Mouse (Mus musculus) hindbrain, embryonic 13.5 days (tissue): ENCODE results near the gene Zan. TPM values are rescaled to one million over a fixed set of nuclear protein-coding genes. Genes with fewer than 3 reads are reported as not detected.
A peak's percentile ranks its signal among the peaks of the same experiment; 100 is the strongest.

Experiments used
- ATAC-seq: fragments of 200-750 bp; cut with Nextera tagmentation; 2 replicates; pipeline ENCODE4 v1.8.0; 2017; ENCODE audit warnings: moderate TSS enrichment; ENCODE audit not compliant: low FRiP score
- H3K27ac ChIP-seq: fragments of 300-500 bp; sonication (generic); 2 replicates; pipeline ENCODE4 v1.5.1; 2015; ENCODE audit warnings: inconsistent platforms, mild to moderate bottlenecking, moderate library complexity
- H3K27me3 ChIP-seq: fragments of 300-500 bp; sonication (generic); 2 replicates; pipeline ENCODE4 v1.6.1; 2015; ENCODE audit warnings: mild to moderate bottlenecking, inconsistent platforms
- H3K36me3 ChIP-seq: fragments of 300-500 bp; sonication (generic); 2 replicates; pipeline ENCODE4 v1.6.1; 2015; ENCODE audit warnings: mild to moderate bottlenecking, inconsistent platforms
- H3K4me1 ChIP-seq: fragments of 300-500 bp; sonication (generic); replicated peaks from 2 replicates; pipeline ENCODE4 v1.6.1; 2015; ENCODE audit warnings: inconsistent platforms
- H3K4me2 ChIP-seq: fragments of 300-500 bp; sonication (generic); 2 replicates; pipeline ENCODE4 v1.6.1; 2015; ENCODE audit warnings: inconsistent platforms, mild to moderate bottlenecking, moderate library complexity
- H3K4me3 ChIP-seq: fragments of 300-500 bp; sonication (generic); 2 replicates; pipeline ENCODE4 v1.5.1; 2015; ENCODE audit warnings: mild to moderate bottlenecking, inconsistent platforms
- H3K9ac ChIP-seq: fragments of 300-500 bp; sonication (generic); 2 replicates; pipeline ENCODE4 v1.6.1; 2015; ENCODE audit warnings: mild to moderate bottlenecking, inconsistent platforms
- H3K9me3 ChIP-seq: fragments of 300-500 bp; sonication (generic); 2 replicates; pipeline ENCODE4 v1.6.1; 2016; ENCODE audit warnings: inconsistent platforms
- WGBS: fragments of 180-500 bp; shearing (Covaris S2); methylation state at CpG from one replicate; pipeline ENCODE4 v1.1.7; 2015; 5-methylcytosine and 5-hydroxymethylcytosine counted together
- polyA plus RNA-seq: library from polyadenylated mRNA; unstranded; fragments of >200 nt; fragmentation: Nextera tagmentation; extraction: Ambion mirVana; gene quantifications from 2 replicates; pipeline ENCODE4 v1.2.1, GENCODE M21; 2015

Gene Zan
- polyA plus RNA-seq, 1 experiment from 2014 or later = 0.08 TPM

- Histone ChIP-seq H3K27me3 (no peaks in the 10 kb centered on the region), H3K4me2 (0 out of 2 replicates have a peak overlapping the region, but pooled peaks have one; percentile 17), H3K36me3 (peaks cover 26% of the 10 kb centered on the region), H3K4me3 (0 out of 2 replicates have a peak overlapping the region, but pooled peaks have one; percentile 0), H3K27ac (no peak overlapping the region), H3K9ac (peak overlapping the region; percentile 53; the same call in 1 of the 2 replicates), H3K9me3 (no peaks in the 10 kb centered on the region), H3K4me1 (peaks cover 56% of the 10 kb centered on the region)
- ATAC-seq = no peak
- WGBS = 83% methylated on average over 12 of the region's 12 CpGs
Measured at GRCm38 (mm10) chr5:137513951-137514721, 37.3 kb upstream of the Zan start.

GRCm38 (mm10) chr5:137512847-137513794 is 36.3 kb upstream of the Zan start:
- Histone ChIP-seq H3K27ac (0 out of 2 replicates have a peak overlapping the region, but pooled peaks have one; percentile 0), H3K4me3 (peak overlapping the region; percentile 97; the same call in 1 of the 2 replicates), H3K4me1 (peaks cover 56% of the 10 kb centered on the region), H3K9me3 (no peaks in the 10 kb centered on the region), H3K9ac (peak overlapping the region; percentile 100), H3K27me3 (no peaks in the 10 kb centered on the region), H3K4me2 (peak overlapping the region; percentile 93), H3K36me3 (peaks cover 16% of the 10 kb centered on the region; the same call in 1 of the 2 replicates)
- ATAC-seq = 0 out of 2 replicates have a peak, but pooled peaks have one; percentile 43
- 82% methylated on average over 11 of the region's 11 CpGs for WGBS

DNA sequence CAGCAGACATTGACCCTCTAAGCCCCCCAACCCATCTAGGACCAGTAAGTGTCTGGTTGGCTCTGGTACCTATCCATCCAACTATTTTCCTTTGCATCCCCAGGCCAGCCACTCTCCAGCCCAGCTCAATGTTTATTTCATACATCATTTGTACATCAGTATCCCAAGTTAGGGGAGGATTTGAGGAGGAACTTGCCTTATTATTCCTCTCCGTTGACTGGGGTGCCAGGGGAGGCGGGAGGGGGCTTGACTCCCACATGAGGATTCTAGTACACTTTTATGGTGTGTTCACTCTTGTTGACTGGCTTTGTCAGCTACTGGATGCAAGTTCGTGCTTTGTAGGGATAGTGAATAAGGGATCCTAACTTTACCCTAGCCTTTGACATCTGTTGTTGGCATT is 34.8 kb upstream of the Zan start:
- Histone ChIP-seq H3K4me2 (peak overlapping the region; percentile 93), H3K36me3 (peaks cover 8% of the 10 kb centered on the region; the same call in 1 of the 2 replicates), H3K4me1 (peaks cover 56% of the 10 kb centered on the region), H3K27me3 (no peaks in the 10 kb centered on the region), H3K27ac (peak overlapping the region; percentile 91), H3K9ac (peak overlapping the region; percentile 100), H3K4me3 (peak overlapping the region; percentile 97), H3K9me3 (no peaks in the 10 kb centered on the region)
- WGBS = 63% methylated on average over 3 of the region's 3 CpGs
- ATAC-seq = no peak

DNA sequence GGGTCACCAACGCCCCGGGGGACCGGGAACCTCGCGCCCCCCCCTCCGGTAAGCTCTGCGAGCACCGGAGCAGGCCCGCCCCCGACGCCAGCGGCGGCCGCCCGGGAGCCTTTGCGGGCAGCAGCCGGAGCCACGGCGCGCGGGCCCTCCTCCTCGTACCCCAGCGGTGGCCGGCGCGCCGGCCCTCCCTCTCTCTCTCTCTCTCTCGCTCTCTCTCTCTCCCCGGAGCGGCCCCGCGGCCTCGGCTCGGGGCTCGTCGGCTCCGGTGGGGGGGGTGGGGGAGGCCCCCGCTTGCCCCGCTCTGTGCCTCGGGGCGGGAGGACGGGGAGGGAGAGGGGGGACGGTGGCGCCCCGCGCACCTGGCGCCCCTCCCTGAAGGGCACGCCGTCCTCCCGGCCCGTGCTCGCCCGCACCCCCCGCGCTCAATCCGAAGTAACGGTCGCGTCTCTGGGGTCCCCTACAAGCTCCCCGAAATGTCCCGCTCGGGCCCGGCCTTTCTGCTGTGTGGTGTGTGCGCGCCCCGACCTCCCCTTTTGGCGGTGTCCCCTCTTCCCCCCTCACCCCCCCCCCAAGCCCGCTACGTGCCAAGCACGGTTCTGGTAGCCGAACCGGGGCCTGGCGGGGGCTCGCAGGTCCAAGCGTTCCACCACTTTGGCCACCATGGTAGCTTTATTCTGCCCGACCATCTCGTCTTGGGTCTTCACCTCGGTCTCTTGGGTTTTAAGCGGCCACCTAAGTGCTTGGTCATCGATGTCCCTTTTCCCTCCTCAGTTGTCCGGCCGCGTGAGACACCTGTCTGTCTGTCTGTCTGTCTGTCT is 33.9 kb upstream of the Zan start:
- Histone ChIP-seq H3K27me3 (no peaks in the 10 kb centered on the region), H3K9ac (peak overlapping the region; percentile 100), H3K27ac (peak overlapping the region; percentile 91), H3K36me3 (peaks cover 8% of the 10 kb centered on the region; the same call in 1 of the 2 replicates), H3K9me3 (no peaks in the 10 kb centered on the region), H3K4me3 (peak overlapping the region; percentile 97), H3K4me2 (peak overlapping the region; percentile 93), H3K4me1 (peaks cover 49% of the 10 kb centered on the region)
- 2% methylated on average over 32 of the region's 83 CpGs for WGBS
- peak; percentile 33 for ATAC-seq

DNA sequence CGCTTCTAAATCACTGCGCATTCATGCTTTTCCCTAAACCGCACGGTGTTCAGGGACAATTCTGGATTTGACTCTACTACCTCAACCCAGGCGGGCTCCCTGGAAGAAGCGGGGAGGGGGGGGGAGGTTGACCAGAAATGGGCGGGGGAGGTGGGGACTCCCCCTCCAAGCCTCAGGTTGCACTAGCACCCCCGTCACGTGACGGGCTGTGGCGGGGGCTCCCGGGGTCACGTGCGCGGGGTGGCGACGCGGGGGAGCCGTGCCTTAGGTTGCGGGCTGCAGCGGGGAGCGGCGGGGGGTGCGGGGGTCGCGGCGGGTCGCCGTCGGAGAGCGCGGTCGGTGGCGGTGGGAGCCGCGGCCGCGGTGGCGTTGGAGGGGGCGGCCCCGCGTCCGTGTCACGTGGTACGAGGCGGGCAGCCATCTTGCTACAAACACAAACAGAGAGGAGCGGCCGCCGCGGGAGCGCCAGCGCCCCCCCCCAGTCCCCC is 33.2 kb upstream of the Zan start:
- Histone ChIP-seq H3K36me3 (peaks cover 8% of the 10 kb centered on the region; the same call in 1 of the 2 replicates), H3K4me2 (peak overlapping the region; percentile 43), H3K9me3 (no peaks in the 10 kb centered on the region), H3K4me1 (peaks cover 42% of the 10 kb centered on the region), H3K4me3 (peak overlapping the region; percentile 97), H3K27me3 (no peaks in the 10 kb centered on the region), H3K9ac (peak overlapping the region; percentile 100), H3K27ac (peak overlapping the region; percentile 91)
- WGBS = 4% methylated on average over 17 of the region's 52 CpGs
- ATAC-seq = peak; percentile 77

DNA sequence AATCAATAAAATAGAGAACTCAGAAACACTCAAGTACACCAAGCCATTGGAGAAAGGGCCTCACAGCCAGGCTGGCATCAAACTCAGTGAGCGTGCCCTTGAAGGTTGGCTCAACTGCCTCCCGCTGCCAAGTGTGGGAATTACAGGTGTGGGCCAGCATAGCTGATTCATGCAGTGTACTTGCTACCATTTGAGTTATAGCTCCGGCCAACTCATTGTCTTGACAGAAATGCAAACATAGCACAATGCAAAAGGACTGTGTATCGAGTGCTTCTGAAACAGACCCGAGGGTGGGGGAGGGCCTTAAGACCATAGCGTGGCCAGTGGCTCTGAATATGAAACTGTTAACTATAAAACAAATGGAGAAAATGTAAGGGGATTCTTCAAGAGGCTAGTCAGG is 27.2 kb upstream of the Zan start:
- H3K27me3 ChIP-seq = no peaks in the 10 kb centered on the region
- no peaks in the 10 kb centered on the region for H3K9me3 ChIP-seq
- no peak for ATAC-seq
- no peak overlapping the region for H3K9ac ChIP-seq
- no peak overlapping the region for H3K4me3 ChIP-seq
- peaks cover 10% of the 10 kb centered on the region for H3K36me3 ChIP-seq
- no peak overlapping the region for H3K27ac ChIP-seq
- H3K4me2 ChIP-seq = no peak overlapping the region
- peaks cover 19% of the 10 kb centered on the region for H3K4me1 ChIP-seq
- 88% methylated on average over 6 of the region's 6 CpGs for WGBS

- H3K36me3 ChIP-seq = peaks cover 10% of the 10 kb centered on the region
- peak; percentile 85 for ATAC-seq
- peak overlapping the region; percentile 85 for H3K9ac ChIP-seq
- peak overlapping the region; percentile 60 for H3K4me2 ChIP-seq
- H3K4me3 ChIP-seq = peak overlapping the region; percentile 57
- peak overlapping the region; percentile 96 for H3K27ac ChIP-seq
- no peaks in the 10 kb centered on the region for H3K27me3 ChIP-seq
- H3K9me3 ChIP-seq = no peaks in the 10 kb centered on the region
- WGBS = under 1% methylated on average over 30 of the region's 30 CpGs
- peaks cover 19% of the 10 kb centered on the region for H3K4me1 ChIP-seq
Measured at GRCm38 (mm10) chr5:137502667-137503110, 25.8 kb upstream of the Zan start.

DNA sequence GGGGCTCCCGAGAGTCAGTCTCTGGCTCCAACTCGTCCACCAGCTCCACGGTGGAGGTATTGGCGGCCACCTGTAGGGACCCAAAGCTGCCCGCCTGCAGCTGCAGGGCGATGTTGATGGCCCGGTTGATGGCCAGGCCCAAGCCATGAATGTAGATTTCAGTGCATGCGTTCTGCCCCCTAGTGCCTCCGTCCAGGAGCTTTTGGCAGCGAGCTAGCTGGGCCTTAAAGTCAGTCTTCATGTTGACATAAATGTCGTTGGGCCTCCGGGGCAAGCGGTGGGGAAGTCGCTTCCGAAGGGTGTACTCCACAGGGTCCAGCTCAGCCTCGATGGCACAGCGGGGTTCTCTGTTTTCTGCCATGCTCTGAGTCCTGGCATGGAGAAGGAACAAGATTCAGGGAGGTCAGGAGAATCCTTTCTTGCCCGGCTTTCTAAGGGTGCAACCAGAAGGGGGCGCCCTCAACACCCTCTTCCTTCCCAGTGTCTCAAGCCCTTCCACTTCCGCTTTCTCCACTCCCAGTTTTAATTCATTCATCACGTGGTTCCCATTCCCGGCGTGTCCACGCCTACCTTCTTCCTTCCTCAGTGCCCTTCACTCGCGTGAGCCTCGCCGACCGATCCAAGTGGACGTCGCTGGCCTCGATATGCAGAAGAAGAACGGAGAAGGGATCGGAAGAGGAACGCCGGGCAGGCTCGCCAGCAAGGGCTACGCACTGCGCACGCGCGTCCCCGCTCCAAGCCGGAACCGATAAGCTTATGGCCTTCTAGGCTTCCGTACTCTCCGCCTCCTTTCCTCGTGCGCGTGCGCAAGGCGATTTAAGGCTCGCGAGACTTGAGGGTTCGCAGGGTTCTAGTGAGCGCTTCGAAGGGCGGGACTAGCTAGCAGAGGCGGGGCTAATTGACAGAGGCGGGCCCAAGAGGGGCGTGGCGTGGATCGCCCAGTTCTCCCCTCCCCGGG is 25.1 kb upstream of the Zan start, which contains the start of gene Pop7:
TSS of gene Pop7 (minus strand) at position 810 of the 958 bp plus-strand sequence.
- Histone ChIP-seq H3K9me3 (no peaks in the 10 kb centered on the region), H3K27ac (peak within 1 kb of the TSS; percentile 96), H3K4me1 (peaks cover 19% of the 10 kb centered on the region), H3K4me3 (peak within 1 kb of the TSS; percentile 57), H3K9ac (peak within 1 kb of the TSS; percentile 85), H3K27me3 (no peaks in the 10 kb centered on the region), H3K4me2 (peak within 1 kb of the TSS; percentile 80), H3K36me3 (peaks cover 10% of the 10 kb centered on the region)
- WGBS = 2% methylated on average over 64 of the region's 64 CpGs
- ATAC-seq = peak; percentile 94

GRCm38 (mm10) chr5:137500186-137500585 is 23.3 kb upstream of the Zan start:
- Histone ChIP-seq H3K36me3 (peaks cover 10% of the 10 kb centered on the region), H3K9me3 (no peaks in the 10 kb centered on the region), H3K9ac (no peak overlapping the region), H3K4me1 (peaks cover 19% of the 10 kb centered on the region), H3K4me2 (no peak overlapping the region), H3K27ac (no peak overlapping the region), H3K4me3 (no peak overlapping the region), H3K27me3 (no peaks in the 10 kb centered on the region)
- WGBS = 94% methylated on average over 7 of the region's 7 CpGs
- no peak for ATAC-seq

DNA sequence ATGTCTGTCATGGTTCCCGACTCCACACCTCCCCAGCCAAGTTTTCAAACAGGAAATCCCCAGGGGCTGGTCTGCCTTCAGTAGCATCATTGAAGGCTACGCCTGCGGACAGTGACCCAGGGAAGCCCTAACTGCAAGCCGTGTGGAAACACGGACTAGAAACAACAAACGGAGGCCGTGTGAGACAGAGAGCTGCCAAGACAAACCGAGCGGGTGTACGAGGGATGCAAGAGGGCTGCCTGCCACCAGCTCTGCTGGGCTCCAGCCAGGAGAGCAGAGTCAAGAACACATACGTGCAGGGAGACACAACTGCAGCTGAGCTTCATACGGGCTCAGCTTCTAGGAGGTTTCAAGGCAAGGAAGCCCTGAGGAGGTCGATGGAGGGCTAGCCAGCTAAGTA is 17.0 kb upstream of the Zan start:
- H3K9me3 ChIP-seq = no peaks in the 10 kb centered on the region
- no peak for ATAC-seq
- H3K36me3 ChIP-seq = no peaks in the 10 kb centered on the region
- H3K4me2 ChIP-seq = no peak overlapping the region
- H3K4me3 ChIP-seq = no peak overlapping the region
- WGBS = 80% methylated on average over 13 of the region's 13 CpGs
- H3K9ac ChIP-seq = no peak overlapping the region
- H3K27me3 ChIP-seq = no peaks in the 10 kb centered on the region
- no peak overlapping the region for H3K27ac ChIP-seq
- no peaks in the 10 kb centered on the region for H3K4me1 ChIP-seq
